In the genomic region with DNA sequence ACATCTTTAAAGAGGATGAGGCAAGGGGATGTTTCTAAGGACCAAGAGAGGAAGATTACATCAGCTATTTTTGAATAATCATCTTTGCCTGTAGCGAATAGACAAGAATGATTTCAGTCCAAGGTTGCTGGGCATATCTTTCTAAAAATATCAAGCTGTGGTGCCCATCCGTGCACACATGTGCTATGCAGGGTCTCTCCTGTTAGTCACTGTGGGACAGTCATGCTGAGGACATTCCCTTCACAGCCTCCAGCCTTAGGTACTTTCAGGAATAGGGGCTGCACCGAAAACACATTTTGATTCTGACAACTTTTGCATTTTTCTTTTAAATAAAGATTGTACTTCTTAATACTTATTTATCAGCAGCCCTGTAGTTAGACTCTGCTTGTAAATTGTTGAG, we compare ENCODE assay signal across 16 mouse cellular contexts.
"Had no signal": no experiment of that assay in that cellular context is flagged by ENCODE, and none has a peak within 500 bp of the region (broad histone marks: within the 10 kb centered on the region; RNA-seq: fewer than 3 reads in every experiment).

No protein-coding gene starts in this region.

- DNase-seq: heart, postnatal 10 days; heart, postnatal 14 days; heart, postnatal 36 days; heart, postnatal 4 days; kidney, adult 11 months; kidney, adult 18-20 months; kidney, adult 2 months; kidney, adult 8-10 months; kidney, adult 9 months; kidney, postnatal 10 days; kidney, postnatal 14 days; kidney, postnatal 25 days; kidney, postnatal 36 days; kidney, postnatal 4 days; layer of hippocampus, adult 9-11 months; layer of hippocampus, postnatal 36 days had no signal
